Mouse (Mus musculus) lung, postnatal 14 days (tissue): ENCODE measurements at regions not wholly inside any gene's neighbourhood (a gene's known extent, or its start where the extent isn't known, plus 50 kb on each side); places are given as distances from the start of the nearest gene placed in this dataset.

Experiments used
- DNase-seq: peaks from one replicate; pipeline ENCODE4 v3.0.0; 2021

DNA sequence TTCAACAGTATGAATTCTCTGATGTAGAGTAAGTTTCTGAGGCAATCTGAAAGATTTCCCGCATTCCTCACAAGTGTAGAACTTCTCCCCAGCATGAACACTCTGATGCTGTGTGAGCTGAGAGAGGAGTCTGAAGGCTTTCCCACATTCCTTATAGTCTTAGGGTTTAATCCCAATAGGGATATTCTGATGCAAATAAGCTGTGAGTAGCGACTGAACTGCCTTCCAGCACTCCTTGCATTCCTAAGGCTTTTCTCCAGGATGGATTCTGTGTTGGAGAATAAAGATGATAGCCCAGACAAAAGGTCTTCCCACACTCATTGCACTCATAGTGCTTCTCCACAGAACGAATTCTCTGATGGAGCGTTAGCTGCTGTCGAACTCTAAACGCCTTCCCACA, 152.6 kb upstream of the Api5 start:
- DNase-seq: no peak

DNA sequence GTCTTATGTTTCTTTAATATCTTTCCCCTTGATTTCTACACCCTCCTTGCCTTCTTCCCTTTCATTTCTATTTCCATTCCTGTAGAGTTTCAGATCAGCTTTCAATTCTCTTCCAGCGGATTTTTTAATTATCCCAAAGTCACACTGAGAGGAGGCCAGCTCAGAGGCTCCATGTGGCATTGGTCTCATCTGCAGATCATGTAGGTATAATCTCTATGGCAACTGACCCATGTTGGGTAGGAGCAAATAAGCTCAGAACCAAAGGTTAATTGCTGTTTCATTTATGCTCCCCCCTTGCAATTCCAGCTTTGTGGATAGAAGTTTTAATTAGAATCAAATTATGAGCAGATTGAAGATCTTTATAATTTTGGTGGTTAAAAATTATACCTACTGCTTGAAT, 149.3 kb upstream of the Api5 start:
- no peak for DNase-seq

DNA sequence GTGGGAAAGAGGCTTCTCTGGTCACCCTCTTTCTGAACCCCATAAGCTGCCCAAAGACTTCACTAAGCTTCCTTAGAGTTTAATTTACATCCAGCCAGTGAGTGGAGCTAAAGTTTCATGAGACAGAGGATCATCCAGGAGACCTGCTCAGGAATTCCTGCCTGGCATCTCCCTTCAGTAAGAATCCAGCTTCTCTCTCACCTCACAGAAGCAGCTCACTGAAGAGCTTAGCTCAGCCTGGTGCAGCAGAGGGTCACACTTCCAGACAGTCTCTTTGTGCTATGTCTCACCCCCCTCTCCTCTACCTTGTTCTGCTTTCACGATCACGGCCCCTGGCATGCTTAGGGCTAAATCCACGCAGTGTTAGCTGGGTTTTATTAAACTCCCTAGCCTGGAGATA, 133.7 kb upstream of the Api5 start:
- no peak for DNase-seq

DNA sequence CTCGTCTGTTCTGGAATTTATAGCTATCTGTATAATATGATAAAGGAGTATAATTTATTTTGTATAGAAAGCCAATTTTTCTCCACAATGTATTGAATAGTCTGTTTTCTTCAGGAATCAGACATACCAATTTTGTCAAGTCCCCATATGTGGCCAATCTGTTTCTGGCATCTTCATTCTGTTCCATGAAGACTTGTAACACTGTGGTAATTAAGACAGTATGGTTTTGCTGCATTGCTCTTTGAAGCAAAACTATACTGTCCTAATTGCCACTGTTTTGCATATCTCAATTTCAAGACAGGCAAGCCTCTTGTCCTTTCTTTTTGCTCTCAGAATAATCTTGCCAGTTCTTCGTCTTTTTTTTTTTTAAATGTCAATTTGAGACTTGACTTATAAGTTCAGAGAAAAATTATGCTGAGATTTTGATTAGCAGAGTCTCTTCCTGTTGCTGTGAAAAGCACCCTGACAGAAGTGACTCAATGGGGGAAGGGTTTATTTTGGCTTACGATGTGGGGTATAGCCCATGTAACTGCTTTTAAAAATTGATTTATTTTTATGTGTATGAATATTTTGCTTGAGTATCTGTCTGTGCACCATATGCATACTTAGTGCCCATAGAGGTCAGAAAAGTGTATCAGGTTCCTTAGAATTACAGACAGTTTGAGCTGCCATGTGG, 103.4 kb upstream of the Api5 start:
- DNase-seq: no peak

DNA sequence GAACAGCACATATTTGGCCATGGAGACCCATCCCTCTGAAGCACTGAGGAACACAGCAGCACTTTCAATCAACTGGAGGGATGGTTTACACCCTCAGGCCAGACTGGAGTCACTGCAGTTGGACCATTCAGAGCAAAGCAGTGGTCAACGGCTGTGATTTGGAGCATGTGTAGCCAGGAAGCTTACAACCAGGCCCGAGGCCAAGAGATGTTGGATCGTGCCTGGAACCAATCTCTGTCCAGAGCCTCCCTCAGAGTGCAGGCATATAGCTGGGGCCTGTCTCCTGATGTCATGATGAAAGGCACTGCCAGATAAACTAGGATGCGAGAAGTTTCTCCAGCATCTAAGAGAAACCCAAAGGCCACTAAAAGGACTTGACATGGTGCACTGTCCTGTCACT, 98.7 kb upstream of the Api5 start:
- DNase-seq: no peak

DNA sequence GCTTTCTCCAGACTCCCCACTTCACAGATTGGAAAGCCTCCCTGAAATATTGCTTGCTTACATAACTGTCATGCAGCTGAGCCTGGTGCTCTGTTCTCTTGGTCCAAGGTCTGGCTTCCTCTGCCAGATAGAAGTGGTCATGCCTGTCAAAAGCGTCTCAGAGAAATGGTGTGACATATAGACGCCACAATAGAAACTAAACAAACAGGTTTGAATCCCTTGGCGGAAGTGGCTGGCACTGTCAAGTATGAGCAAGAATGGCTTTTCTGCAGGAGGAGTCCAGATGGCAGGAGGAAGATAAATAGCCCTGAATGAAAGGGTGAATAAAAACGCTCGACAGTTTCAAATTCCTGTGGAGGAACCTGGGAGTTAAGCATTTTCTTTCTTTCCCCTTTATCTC, 93.2 kb upstream of the Api5 start:
- no peak for DNase-seq

DNA sequence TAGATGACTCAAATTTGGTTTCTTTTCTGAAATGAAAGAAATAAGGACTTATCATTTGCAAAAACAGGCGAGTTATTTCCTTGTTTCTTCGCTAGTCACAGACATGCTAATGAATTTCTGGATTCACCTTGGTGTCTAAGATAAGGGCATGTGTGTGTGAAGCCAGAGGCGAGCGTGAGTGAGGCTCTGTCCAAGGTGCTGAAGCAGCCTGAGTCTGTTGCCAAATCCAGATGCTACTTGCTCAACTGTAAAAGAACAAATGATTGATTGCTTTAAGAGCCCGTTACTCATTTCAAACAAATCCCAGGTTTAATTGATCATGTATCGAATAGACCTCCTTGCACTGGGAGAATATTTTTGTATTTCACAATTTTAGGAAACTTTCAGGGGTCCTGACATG, 86.6 kb upstream of the Api5 start:
- peak; percentile 18 for DNase-seq

DNA sequence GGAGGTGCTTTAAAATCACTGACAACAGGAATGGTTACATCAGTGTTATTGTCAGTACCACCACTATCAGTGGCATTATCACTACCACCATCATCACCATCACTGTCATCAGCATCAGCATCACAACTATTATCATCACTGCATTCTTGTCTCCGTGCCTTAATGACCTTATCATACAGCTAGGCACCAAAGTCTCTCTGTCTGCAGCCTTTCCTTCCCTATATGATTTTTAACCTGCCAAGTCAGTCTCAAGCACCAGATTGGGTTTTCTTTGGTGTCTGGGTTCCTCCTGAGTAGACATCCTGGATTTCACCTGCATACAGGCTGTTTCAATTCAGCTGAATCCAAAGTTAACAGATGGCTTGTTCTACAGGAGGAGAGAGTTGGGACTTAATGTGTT, 78.9 kb upstream of the Api5 start:
- DNase-seq: no peak

DNA sequence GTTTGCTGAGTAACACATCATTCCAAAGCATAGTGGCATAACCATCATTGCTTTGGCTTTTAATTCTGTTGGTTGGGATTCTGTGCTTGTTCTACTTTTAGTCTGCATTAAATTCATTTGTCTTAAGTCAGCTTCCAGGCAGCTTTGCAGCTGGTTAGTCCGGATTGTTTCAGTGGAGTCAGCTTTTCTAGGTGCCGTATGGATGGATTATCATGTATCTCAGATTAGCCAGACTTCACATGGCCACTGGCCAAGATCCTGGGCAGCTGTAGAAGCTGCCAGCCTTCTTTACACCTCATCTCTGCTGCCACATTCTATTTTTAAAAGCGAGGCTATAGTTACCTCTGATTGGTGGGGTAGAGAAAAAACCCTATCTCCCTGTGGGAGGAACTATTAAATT, 74.1 kb upstream of the Api5 start:
- DNase-seq: no peak

DNA sequence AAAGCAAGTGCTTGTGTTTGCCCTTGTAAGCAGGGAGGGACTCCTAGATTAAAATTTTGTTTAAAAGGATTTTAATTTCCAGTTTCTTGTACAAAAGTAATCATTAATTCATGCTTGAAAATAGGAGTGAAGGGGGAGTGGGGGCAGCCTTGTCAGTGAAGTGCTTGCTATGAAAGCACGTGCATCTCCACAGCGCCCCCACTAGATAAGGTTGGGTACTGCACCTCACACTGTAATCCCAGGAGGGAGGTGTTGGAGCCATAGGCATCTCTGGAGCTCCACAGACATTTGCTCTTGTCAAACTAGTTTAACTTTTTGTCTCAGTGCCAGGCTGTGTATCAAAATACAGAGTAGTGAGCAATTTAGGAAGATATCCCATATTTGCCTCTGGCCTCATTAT, 62.7 kb upstream of the Api5 start:
- no peak for DNase-seq

DNA sequence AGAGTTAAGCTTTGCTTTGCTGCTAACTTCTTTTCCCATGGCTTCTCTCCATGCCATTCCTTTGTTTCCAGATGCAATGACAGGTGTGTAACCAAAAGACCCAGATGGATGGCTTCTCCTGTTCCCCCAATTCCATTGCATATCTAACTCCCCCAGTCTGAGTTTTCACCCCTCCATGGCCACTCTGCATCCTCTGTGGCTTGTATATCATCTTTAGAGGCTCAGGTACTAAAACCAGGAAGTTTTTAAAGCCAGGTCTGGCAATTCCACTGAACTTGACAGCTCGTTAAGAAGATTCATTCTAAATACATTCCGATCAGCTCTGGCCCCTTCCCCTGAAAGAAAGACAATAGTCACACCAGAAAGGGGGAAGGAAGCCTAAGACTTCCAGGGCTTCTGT, 60.6 kb upstream of the Api5 start:
- no peak for DNase-seq
